Mouse (Mus musculus): ENCODE results near the gene Sorbs1.
A peak's percentile ranks its signal among the peaks of the same experiment; 100 is the strongest.

The Sorbs1 gene

GRCm38 (mm10) chr19:40406661-40407060 lies 106.9 kb downstream of the Sorbs1 start:
- DNase-seq (ENCODE audit: low spot score): no peak

GRCm38 (mm10) chr19:40405808-40406207 lies 107.8 kb downstream of the Sorbs1 start:
- no peak for DNase-seq (ENCODE audit: low spot score)

GRCm38 (mm10) chr19:40404582-40404981 lies 109.0 kb downstream of the Sorbs1 start:
- no peak for DNase-seq (ENCODE audit: low spot score)

- DNase-seq (ENCODE audit: low spot score): no peak
These were observed 109.6 kb downstream of the Sorbs1 start for GRCm38 (mm10) chr19:40403999-40404398.

- DNase-seq (ENCODE audit: low spot score): peak; percentile 60
These were observed 111.2 kb downstream of the Sorbs1 start for GRCm38 (mm10) chr19:40402155-40402963.

GRCm38 (mm10) chr19:40401213-40401612 lies 112.4 kb downstream of the Sorbs1 start:
- peak; percentile 84 for DNase-seq (ENCODE audit: low spot score)

- no peak for DNase-seq (ENCODE audit: low spot score)
These were observed 113.1 kb downstream of the Sorbs1 start for GRCm38 (mm10) chr19:40400426-40401030.

- no peak for DNase-seq (ENCODE audit: low spot score)
These were observed 117.6 kb downstream of the Sorbs1 start for GRCm38 (mm10) chr19:40395757-40396661.

GRCm38 (mm10) chr19:40395321-40395695 lies 118.3 kb downstream of the Sorbs1 start:
- no peak for DNase-seq (ENCODE audit: low spot score)

GRCm38 (mm10) chr19:40394555-40395320 lies 118.8 kb downstream of the Sorbs1 start:
- DNase-seq (ENCODE audit: low spot score): no peak

GRCm38 (mm10) chr19:40392795-40393392 lies 120.7 kb downstream of the Sorbs1 start:
- no peak for DNase-seq (ENCODE audit: low spot score)

GRCm38 (mm10) chr19:40391469-40391868 lies 122.1 kb downstream of the Sorbs1 start:
- peak; percentile 79 for DNase-seq (ENCODE audit: low spot score)

- no peak for DNase-seq (ENCODE audit: low spot score)
These were observed 126.7 kb downstream of the Sorbs1 start for GRCm38 (mm10) chr19:40386916-40387315.

- DNase-seq (ENCODE audit: low spot score): no peak
These were observed 128.2 kb downstream of the Sorbs1 start for GRCm38 (mm10) chr19:40385334-40385733.

GRCm38 (mm10) chr19:40383931-40384330 lies 129.6 kb downstream of the Sorbs1 start:
- DNase-seq (ENCODE audit: low spot score): no peak

GRCm38 (mm10) chr19:40380656-40381055 lies 132.9 kb downstream of the Sorbs1 start:
- DNase-seq (ENCODE audit: low spot score): no peak

- DNase-seq (ENCODE audit: low spot score): no peak
These were observed 133.6 kb downstream of the Sorbs1 start for GRCm38 (mm10) chr19:40380005-40380404.

GRCm38 (mm10) chr19:40379081-40379480 lies 134.5 kb downstream of the Sorbs1 start:
- DNase-seq (ENCODE audit: low spot score): no peak

- DNase-seq (ENCODE audit: low spot score): no peak
These were observed 135.9 kb downstream of the Sorbs1 start for GRCm38 (mm10) chr19:40377632-40378031.

GRCm38 (mm10) chr19:40376566-40377281 lies 136.9 kb downstream of the Sorbs1 start:
- peak; percentile 29 for DNase-seq (ENCODE audit: low spot score)

GRCm38 (mm10) chr19:40374720-40375119 lies 138.9 kb downstream of the Sorbs1 start:
- DNase-seq (ENCODE audit: low spot score): no peak
